Mouse (Mus musculus): ENCODE measurements at regions not wholly inside any gene's neighbourhood (a gene's known extent, or its start where the extent isn't known, plus 50 kb on each side); places are given as distances from the start of the nearest gene placed in this dataset.

GRCm38 (mm10) chr4:55134339-55134738 is 189.5 kb downstream of the Zfp462 start:
- in situ Hi-C loops (cut with MseI, MboI) = no loop called here

- in situ Hi-C loops (cut with MseI, MboI) = no loop called here
These were observed 189.9 kb downstream of the Zfp462 start for GRCm38 (mm10) chr4:55134791-55135190.

DNA sequence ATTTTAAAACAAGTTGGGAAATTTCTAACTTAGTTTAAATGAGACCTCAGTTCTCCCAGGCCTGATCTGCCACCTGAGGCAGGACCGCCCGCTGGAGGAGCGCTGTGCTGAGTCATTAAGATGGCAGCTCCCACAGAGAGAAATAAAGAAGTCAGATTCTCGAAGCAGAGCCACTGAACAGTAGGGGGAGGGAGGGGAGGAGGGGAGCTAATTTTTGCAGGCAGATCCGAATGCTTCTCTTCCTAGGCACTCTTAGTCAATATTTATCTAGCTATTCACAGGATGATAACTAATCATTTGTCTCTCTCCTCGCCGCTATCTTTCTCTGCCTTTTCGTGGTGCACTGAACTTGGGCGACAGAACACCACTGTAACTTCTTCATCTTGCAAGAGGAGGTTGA is 191.4 kb downstream of the Zfp462 start:
- in situ Hi-C loops (cut with MseI, MboI) = no loop called here

GRCm38 (mm10) chr4:55137781-55138394 is 193.0 kb downstream of the Zfp462 start:
- in situ Hi-C loops (cut with MseI, MboI) = no loop called here

DNA sequence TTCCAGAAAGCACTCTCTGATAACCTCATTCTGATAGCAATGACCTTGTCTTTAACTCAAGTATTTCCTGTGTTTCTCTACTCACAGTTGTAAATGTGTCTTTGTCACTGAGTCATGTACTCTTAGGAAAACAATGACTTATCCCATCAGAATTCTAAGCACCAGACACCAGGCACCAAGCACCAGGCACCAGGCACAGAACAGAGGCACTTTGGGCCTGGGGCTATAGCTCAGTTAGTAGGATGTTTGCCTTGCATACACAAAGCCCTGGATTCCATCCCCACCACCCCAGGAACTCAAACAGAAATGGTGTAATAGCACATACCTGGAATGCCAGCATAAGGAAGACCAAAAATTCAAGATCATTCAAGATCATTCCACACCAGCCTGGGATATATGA is 196.5 kb downstream of the Zfp462 start:
- in situ Hi-C loops (cut with MseI, MboI) = no loop called here

DNA sequence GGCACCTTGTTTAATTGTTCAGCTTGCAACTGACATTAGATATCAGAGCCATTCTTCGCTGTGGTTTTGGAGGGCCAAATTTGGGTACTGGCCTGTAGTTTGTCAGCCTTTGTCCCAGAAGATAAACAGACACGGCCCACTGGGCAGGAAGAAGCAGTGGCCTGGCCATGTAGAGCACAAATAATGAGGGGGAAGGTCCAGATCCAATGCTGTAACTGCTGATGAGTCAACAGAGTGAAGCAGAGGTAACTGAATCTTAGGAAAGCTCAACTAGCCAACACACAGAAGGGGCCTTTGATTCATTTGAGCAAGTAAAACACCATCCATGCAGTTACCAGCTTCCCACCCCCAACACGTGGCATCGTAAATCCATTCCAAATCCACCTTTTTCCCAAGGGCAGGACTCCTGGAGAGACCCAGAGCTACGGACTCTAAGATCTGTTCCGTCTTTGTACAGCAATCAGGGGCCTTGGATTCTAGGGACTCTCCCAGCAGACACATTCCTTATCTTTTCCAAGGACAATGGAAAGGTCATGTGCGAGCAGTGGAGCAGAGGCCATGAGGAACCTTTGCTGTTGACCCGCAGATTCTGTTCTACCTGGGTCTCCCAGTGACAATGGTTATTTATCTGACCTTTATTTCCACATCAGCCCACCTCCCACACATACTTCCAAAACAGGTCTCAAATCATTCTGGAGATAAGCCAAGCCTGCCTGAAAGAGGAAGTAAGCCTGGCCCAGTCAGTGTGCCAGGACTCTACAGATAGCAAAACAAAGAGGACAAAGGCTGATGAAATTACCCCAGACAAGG is 197.3 kb downstream of the Zfp462 start:
- in situ Hi-C loops (cut with MseI, MboI) = no loop called here

DNA sequence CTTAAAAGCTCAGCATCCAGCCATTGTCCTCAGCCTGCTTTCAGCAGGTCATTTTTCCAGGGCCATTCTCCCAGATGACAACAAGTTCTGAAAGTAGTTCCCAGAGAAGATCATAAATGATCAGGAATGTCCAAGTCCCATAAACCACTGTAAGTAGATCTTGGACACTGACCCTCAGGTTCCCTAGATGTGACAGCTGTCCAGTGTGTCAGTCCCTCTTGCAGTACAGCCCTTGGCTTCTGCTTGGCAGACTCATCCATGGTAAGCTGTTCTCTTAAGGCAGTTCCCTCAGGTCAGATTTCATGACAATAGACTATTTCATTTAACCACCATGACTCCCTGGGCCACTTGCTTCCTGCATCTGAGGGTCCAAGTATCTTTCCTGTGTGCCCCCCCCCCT is 198.6 kb downstream of the Zfp462 start:
- in situ Hi-C loops (cut with MseI, MboI) = no loop called here

DNA sequence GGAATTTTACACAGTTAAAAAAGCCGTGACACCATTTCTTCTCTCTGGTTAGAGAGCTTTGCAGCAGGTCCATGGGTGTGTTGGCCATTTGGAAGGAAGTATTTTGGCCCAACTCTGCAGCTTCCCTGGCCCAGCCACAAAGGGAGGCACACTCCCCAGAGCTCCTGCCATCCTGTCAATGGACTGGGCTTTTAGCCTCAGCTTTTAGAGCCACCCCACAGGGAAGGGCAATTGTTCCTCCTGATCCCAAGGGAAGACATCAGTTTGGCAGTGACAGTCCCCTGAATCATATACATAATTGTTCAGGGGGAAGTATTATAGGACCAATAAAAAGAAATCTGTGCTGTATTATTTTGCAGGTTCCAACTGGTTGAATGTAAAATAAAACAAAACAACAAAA is 200.1 kb downstream of the Zfp462 start:
- in situ Hi-C loops (cut with MseI, MboI) = no loop called here

GRCm38 (mm10) chr4:55145968-55146367 is 201.1 kb downstream of the Zfp462 start:
- in situ Hi-C loops (cut with MseI, MboI) = no loop called here

DNA sequence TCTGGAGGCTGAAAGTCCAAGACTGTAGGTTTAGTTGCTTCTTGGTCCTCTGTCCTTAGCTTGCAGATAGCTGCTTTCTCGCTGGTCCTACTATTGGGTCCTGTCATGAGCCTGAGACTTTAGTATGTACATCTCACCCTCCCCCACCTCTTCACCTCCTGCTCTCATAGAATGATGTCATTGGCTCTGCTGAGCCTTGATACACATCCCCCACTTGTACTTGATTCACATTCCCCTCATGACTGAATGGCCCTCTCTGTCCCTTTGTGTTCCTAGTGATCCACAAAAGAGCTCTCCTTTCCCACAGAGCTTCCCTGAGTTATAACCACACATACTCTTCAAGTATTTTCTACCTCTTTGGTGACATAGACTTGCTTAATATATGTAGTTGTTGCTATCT is 201.5 kb upstream of the Rad23b start:
- in situ Hi-C loops (cut with MseI, MboI) = no loop called here

DNA sequence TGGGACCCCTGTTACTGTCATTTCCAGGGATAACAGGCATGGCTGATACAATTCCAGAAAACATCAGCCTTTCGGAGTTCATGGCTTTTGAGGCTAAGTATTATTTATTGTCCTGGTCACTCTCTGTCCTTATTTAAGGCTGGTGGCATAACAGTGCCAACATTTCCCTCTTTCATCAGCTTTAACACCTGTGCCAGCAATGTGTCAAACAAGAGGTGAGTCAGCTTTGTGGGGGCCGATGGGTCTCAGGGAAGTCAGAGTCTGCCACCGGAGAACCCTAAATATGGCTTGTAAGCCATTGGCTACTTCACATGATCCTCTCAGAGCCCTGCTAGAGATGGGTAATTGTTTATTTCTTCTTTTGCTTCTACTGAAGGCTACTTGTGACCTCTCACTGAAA is 195.3 kb upstream of the Rad23b start:
- in situ Hi-C loops (cut with MseI, MboI) = no loop called here

DNA sequence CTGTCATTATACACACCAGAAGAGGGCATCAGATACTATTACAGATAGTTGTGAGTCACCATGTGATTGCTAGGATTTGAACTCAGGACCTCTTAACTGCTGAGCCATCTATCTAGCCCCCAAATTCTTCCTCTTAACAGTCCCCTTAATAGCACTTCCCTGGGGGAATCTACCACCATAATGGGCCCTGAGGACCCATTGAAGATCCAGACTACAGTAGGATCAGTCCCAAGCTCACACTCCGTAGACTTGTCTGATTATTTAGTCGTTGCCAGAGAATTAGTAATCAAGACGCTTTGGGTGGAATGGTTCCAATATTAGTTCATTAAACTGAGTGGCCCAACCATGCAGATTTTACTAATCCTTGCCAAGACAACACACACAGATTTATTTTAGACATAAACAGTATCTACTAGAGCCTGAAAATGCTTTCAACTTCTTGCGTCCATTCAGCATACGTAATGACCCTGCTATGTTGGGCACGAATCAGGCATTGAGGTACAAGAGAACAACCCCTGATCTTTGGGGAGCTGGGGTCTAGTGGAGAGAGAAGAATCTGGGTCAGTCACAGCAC is 191.6 kb upstream of the Rad23b start:
- in situ Hi-C loops (cut with MseI, MboI) = no loop called here

DNA sequence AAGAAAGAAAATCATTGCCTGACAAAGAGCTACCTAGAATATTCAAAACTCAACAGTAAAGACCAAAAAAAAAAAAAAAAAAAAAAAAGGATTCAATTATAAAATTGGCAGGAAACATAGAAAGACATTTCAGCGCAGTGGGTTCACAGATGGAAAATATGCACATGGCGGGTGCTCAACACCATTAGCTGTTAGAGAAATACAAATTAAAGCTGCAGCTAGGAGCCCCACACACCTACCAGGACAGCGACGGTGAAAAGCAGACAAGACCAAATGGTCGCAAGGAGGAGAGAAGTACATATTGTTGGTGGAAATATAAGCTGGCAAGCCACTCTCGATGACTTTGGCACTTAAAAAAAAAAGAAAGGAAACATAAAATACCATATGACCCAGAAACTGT is 183.6 kb upstream of the Rad23b start:
- in situ Hi-C loops (cut with MseI, MboI) = no loop called here

DNA sequence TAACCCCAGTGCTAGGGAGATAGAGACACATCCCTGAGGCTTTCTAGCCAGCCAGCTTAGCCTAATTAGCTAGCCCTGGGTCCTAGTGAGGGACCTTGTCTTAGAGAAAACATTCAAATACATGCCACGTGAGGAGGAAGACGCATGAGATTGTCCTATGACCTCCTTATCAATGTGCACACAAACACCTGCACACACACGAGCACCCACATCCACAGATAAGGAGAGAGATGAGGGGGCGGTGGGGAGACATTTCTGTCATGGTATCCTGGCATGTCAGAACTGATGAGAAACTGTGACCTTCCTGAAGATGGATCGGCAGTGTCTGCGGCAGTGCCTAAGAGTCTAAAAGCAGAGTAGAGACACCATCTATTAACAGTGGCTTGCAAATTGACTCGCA is 180.8 kb upstream of the Rad23b start:
- in situ Hi-C loops (cut with MseI, MboI) = no loop called here

GRCm38 (mm10) chr4:55172334-55172891 is 177.4 kb upstream of the Rad23b start:
- in situ Hi-C loops (cut with MseI, MboI) = no loop called here

DNA sequence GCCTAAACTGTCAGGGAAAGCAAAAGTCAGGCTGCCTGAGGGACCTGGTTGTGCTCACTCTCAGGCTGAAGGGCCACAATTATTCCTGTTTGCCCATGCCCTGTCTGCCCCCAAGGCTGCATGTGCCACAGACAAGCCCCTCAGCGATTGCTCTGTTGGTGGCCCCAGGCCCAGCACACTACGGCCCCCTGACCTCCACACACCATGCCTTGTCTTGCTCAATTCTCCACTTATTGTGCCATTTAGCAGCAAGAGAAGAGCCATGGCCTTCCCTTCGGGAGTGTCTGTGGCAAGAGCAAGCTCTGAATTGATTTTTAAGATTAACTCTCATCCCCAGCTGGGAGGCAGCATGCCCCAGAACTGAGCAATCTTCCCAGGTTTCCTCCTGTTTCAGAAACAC is 173.8 kb upstream of the Rad23b start:
- in situ Hi-C loops (cut with MseI, MboI) = no loop called here

- in situ Hi-C loops (cut with MseI, MboI) = no loop called here
These were observed 170.4 kb upstream of the Rad23b start for GRCm38 (mm10) chr4:55179456-55179855.

DNA sequence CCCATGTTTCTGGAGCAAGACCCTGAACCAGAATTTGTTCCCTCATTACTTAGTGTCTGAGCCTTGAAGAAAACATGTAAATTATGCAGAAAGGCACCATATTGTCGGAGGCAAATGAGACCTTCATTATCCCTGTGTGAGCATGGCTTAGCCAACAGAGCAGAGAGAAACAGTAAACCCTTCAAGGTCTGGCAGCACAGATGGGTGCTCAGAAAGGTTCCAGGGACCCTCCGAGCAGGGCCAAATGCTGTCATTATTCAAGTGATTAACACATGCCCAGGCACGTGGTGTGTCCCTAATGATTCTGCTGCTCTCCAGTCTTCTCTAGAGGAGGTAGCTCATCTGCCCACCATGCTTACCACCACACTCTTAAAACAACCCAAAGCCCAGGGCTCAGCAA is 166.3 kb upstream of the Rad23b start:
- in situ Hi-C loops (cut with MseI, MboI) = no loop called here

GRCm38 (mm10) chr4:55188716-55189115 is 161.1 kb upstream of the Rad23b start:
- in situ Hi-C loops (cut with MseI, MboI) = no loop called here

DNA sequence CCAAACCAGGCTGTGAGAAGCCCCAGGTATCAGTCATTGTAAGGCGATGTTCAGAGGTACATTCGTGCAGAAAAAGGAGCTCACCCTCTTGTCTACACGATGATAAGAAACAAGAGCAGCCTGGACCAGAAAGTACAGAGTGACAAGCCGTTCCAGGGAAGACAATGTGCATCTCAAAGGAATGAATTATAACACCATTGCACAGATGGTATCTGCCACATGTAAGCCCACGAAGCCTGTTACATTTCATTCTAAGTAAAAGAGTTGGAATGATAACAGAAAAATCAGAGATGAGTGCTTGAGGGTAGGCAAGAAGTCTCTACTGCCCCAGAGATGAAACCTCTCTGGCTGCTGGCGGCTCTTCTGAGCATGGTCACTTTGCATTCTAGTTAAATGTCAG is 159.3 kb upstream of the Rad23b start:
- in situ Hi-C loops (cut with MseI, MboI) = no loop called here

- in situ Hi-C loops (cut with MseI, MboI) = no loop called here
These were observed 155.8 kb upstream of the Rad23b start for GRCm38 (mm10) chr4:55194061-55194460.

DNA sequence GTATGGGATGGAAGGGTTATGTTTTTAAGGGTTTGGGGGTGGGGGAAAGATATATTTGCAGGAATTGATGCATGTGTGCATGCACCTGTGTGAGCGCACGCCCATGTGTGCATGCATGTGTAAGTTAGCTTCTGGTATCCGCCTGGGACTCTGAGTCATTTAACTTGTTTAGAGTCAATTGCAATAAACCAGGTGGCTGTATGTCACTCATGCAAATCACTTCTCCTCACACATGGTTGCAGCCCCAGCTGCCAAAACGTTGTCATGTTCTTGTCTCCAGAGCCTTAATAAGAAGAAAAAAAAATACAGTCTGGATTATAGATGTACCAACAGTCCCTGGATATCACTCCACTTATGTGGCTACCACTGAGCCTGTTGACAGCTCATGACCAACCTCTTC is 155.3 kb upstream of the Rad23b start:
- in situ Hi-C loops (cut with MseI, MboI) = no loop called here
